Mouse (Mus musculus): Measurements from ENCODE around the gene Olfr1145. TPM values are rescaled to one million over a fixed set of nuclear protein-coding genes. Genes with fewer than 3 reads are reported as not detected.

The Olfr1145 gene
- not detected for total RNA-seq (2021)
- long read RNA-seq, experiment 1: 0 reads
- long read RNA-seq, experiment 2: 0 reads

DNA sequence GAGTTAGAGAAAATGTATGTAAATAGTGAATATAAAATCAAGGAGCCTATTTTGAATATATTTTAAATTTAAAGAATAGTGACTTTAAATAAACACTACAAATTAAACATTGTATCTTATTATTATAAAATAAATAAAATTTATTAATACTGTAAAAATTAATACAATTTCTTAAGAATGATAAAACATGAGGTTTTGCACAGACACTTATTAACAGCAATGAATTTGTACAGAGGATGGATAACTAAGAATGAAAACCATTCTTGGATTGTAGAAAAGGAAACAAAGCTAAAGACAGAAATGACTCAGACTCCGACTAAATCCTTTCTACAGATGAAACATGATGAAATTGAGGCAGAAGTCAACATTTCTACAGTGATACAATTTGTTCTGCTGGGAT lies at the start of gene Olfr1145:
Olfr1145 (plus strand) TSS at position 301 of the 400 bp plus-strand sequence.
- DNase-seq (ENCODE audit: low spot score in 2 of 2): no peak

DNA sequence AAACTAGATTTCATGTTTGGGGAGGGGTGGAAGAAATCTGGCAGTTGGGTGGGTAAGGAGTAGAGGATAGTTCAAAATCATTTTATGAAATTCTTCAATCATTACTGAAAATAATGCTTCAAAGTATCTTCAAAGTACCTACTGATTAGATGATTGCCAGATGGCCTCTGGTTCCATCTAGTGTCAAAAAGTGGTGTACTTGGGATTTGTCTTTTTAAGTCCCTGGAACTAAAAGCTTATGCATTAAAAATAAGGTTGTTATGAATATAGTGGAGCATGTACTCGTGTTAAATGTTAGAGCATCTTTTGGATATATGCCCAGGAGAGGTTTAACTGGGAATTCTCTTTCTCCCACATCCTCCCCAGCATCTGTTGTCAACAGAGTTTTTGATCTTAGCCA lies 33.5 kb upstream of the Olfr1145 start:
- DNase-seq (ENCODE audit: low spot score in 2 of 2): no peak

DNA sequence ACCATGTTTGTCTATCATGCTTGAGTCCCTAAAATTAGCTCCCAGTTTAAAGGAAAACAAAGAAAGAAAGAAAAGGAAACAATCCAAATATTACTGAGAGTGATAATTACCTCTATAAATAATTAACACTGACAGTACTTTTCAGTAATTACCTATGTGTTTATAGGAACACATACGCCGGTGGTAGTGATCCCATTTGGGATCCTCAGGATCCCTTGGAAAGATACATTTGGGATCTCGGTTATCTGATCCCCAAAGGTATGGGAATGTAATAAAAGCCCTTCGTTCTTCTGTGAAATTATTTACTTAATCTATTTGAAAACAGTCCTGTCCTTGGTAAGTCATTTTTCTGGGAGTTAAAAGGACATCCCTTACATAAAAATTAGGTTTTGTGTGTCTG lies 30.4 kb upstream of the Olfr1145 start, which contains the start of gene Olfr152:
Olfr152 (plus strand) TSS at position 301 of the 400 bp plus-strand sequence.
- DNase-seq (ENCODE audit: low spot score in 2 of 2): no peak

DNA sequence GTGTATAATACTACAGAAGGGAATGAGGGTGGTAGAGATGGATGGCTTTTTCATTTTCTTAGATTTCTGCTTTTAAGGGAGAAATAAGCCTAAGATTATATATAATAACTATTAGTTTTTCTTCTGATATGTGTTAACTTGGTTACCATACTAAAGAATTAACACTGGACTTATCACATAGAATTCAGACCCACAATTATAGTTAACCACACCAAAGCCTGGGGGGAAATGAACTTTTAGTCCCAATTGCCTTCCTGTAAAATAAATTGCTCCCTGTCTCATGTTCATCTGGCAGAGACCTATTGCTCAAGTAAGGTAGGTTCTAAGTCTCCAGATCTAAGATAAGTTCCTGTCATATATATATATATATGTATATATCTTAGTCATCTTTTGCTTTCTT lies 9.3 kb upstream of the Olfr1145 start, which contains the start of gene Olfr1143:
Olfr1143 (plus strand) TSS at position 301 of the 400 bp plus-strand sequence.
- no peak for DNase-seq (ENCODE audit: low spot score in 2 of 2)

DNA sequence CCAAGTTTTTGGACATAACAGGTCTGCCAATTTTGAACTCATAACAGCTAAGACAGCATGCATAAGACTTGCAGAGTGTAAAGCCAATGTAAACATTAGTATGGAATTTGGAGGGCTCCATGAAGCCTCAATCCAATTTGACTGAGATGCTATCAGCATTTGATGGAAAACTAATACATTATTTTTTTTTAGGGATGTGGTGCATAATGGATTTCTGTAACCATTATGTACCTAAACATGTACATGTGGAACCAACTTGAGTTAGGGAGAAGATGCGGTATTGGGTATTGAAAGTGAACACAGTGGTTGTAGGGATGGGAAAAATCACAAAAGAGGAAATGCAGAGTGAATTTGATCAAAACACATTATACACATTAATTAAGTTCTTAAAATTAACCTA lies 20.6 kb downstream of the Olfr1145 start, which contains the start of gene Olfr1148:
Olfr1148 (plus strand) TSS at position 301 of the 400 bp plus-strand sequence.
- DNase-seq (ENCODE audit: low spot score in 2 of 2): no peak

DNA sequence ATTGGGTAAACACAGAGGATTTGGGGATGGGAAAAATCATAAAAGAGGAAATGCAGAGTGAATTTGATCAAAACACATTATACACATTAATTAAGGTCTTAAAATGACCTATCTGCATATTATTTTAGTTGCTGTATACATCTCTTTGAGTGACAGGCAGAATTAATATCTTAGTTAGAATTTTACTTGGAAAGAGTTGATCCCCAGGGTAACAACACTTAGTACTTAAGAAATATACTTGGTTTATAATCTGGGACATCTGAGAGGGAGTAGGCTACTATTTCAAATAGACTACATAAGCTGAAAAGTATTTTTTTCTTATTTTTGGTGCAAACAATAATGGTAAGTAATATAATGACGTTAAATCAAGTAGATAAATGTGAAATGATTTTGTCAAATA lies 34.1 kb downstream of the Olfr1145 start, which contains the start of gene Olfr1150-ps1:
Olfr1150-ps1 (plus strand) TSS at position 301 of the 400 bp plus-strand sequence.
- no peak for DNase-seq (ENCODE audit: low spot score in 2 of 2)

DNA sequence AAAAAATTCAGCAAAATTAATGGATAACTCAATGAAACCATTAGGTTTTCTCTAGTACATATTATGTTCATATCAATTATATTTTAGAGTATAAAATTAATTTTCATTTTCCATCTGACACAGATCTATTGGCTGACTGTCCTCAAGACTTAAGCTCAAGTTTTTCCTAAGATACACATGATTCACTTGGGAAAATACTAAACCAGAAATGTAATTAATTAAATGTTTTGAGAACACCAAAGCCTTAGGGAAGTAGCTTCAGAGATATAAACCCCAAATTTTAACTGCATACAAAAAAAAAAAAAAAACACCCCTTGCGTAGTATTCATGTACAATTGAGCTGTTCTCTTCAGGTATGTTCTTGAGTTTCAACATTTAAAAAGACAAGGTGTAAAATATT lies 45.9 kb downstream of the Olfr1145 start, which contains the start of gene Olfr1151:
Olfr1151 (plus strand) TSS at position 301 of the 400 bp plus-strand sequence.
- no peak for DNase-seq (ENCODE audit: low spot score in 2 of 2)

Other genes starting within 250 kb of the Olfr1145 start
- gene Olfr1129, start 235.9 kb upstream of the Olfr1145 start, total RNA-seq (2021): not detected
- gene Olfr1130, start 203.6 kb upstream of the Olfr1145 start, total RNA-seq (2021): not detected
- gene Olfr1131, start 182.7 kb upstream of the Olfr1145 start, total RNA-seq (2021): not detected
- gene Olfr1132, start 172.3 kb upstream of the Olfr1145 start, total RNA-seq (2021): not detected
- not detected for gene Olfr1133, start 162.4 kb upstream of the Olfr1145 start, total RNA-seq (2021)
- gene Olfr1134, start 151.4 kb upstream of the Olfr1145 start, total RNA-seq (2021): not detected
- not detected for gene Olfr1135, start 136.2 kb upstream of the Olfr1145 start, total RNA-seq (2021)
- not detected for gene Olfr1136, start 115.9 kb upstream of the Olfr1145 start, total RNA-seq (2021)
- not detected for gene Olfr1137, start 96.6 kb upstream of the Olfr1145 start, total RNA-seq (2021)
- gene Olfr1138, start 69.8 kb upstream of the Olfr1145 start, total RNA-seq (2021): not detected
- gene Olfr1140, start 66.1 kb upstream of the Olfr1145 start, total RNA-seq (2021): not detected
- gene Olfr1141, start 55.8 kb upstream of the Olfr1145 start, total RNA-seq (2021): not detected
- not detected for gene Olfr152, start 30.3 kb upstream of the Olfr1145 start, total RNA-seq (2021)
- gene Olfr1143, start 9.2 kb upstream of the Olfr1145 start, total RNA-seq (2021): not detected
- not detected for gene Olfr1148, start 20.7 kb downstream of the Olfr1145 start, total RNA-seq (2021)
- gene Olfr1150-ps1, start 34.2 kb downstream of the Olfr1145 start, total RNA-seq (2021): not detected
- gene Olfr1151, start 46.0 kb downstream of the Olfr1145 start, total RNA-seq (2021): not detected
- not detected for gene Olfr1152, start 56.7 kb downstream of the Olfr1145 start, total RNA-seq (2021)
- gene Olfr1153, start 85.1 kb downstream of the Olfr1145 start, total RNA-seq (2021): not detected
- not detected for gene Olfr1154, start 95.3 kb downstream of the Olfr1145 start, total RNA-seq (2021)
- gene Olfr1155, start 135.3 kb downstream of the Olfr1145 start, total RNA-seq (2021): not detected
- gene Olfr1156, start 143.3 kb downstream of the Olfr1145 start, total RNA-seq (2021): not detected
- not detected for gene Olfr1157, start 158.5 kb downstream of the Olfr1145 start, total RNA-seq (2021)
- not detected for gene Olfr74, start 164.8 kb downstream of the Olfr1145 start, total RNA-seq (2021)
- gene Olfr1158, start 180.3 kb downstream of the Olfr1145 start, total RNA-seq (2021): not detected
- gene Olfr1160, start 198.4 kb downstream of the Olfr1145 start, total RNA-seq (2021): not detected
- gene Olfr1161, start 213.0 kb downstream of the Olfr1145 start, total RNA-seq (2021): not detected
- not detected for gene Olfr73, start 227.9 kb downstream of the Olfr1145 start, total RNA-seq (2021)
- not detected for gene Olfr1162, start 241.3 kb downstream of the Olfr1145 start, total RNA-seq (2021)

Measured in left cerebral cortex, adult 18-20 months (tissue).